Mouse (Mus musculus) stomach, postnatal 0 days (tissue): ENCODE results near the gene Cpt1c.

Source experiments
- CTCF ChIP-seq: IDR thresholded peaks from 2 replicates; pipeline ENCODE4 v1.5.1; 2016; ENCODE audit warnings: antibody characterized with exemption, low read depth, mild to moderate bottlenecking, moderate library complexity
- EP300 ChIP-seq: optimal IDR thresholded peaks from 2 replicates; pipeline ENCODE3; 2016; ENCODE audit warnings: antibody characterized with exemption

DNA sequence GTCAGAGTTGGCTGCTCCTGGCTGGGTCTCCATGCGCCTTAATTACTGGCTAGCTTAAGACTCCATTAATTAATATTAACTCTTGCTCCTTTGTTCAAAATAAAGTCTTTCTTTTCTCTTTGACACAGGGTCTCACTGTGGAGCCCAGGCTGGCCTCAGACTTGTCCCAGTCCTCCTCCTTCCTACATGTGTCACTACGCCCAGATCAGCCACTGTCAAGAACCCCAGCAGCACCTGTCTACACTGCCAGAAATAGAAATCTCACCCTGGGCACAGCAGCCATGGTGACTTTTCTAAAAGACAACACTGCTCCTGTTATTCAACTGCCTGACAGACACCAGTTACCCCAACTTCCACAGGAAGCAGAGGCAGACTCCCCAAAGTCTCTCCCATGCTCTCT is 60.3 kb downstream of the Cpt1c start:
- no peak for TF ChIP-seq CTCF
- TF ChIP-seq EP300 = no peak
